Mouse (Mus musculus) liver, adult 2 months (tissue): ENCODE results near the gene Krt222. TPM values are rescaled to one million over a fixed set of nuclear protein-coding genes. Genes with fewer than 3 reads are reported as not detected.

Experiments used
- DNase-seq: peaks from one replicate; pipeline ENCODE4 v3.0.0-alpha.2; 2011; ENCODE audit warnings: low read depth, low spot score; ENCODE audit errors: extremely low read depth
- H3K27ac ChIP-seq: fragments of 200-500 bp; replicated peaks from 2 replicates; pipeline ENCODE4 v1.5.1; 2012; ENCODE audit warnings: low read depth, mild to moderate bottlenecking, control low read depth, inconsistent platforms, low read length; ENCODE audit not compliant: insufficient read depth
- H3K27me3 ChIP-seq: fragments of 200-500 bp; 2 replicates; pipeline ENCODE4 v1.6.1; 2012; ENCODE audit warnings: mild to moderate bottlenecking, moderate library complexity, low read length, inconsistent platforms; ENCODE audit not compliant: control insufficient read depth, insufficient read depth
- H3K36me3 ChIP-seq: fragments of 200-500 bp; 2 replicates; pipeline ENCODE4 v1.6.1; 2012; ENCODE audit warnings: low read length, inconsistent platforms; ENCODE audit not compliant: control insufficient read depth, insufficient read depth
- H3K4me1 ChIP-seq: fragments of 200-500 bp; 2 replicates; pipeline ENCODE4 v1.6.1; 2011; ENCODE audit warnings: low read length; ENCODE audit not compliant: control insufficient read depth, insufficient read depth
- H3K4me3 ChIP-seq: fragments of 200-500 bp; 2 replicates; pipeline ENCODE4 v1.5.1; 2011; ENCODE audit warnings: low read depth, mild to moderate bottlenecking, control low read depth, low read length, moderate library complexity; ENCODE audit not compliant: insufficient read depth
- H3K79me2 ChIP-seq: fragments of 200-500 bp; 2 replicates; pipeline ENCODE4 v1.6.1; 2012; ENCODE audit warnings: inconsistent platforms, mild to moderate bottlenecking, low read length, moderate library complexity; ENCODE audit not compliant: control insufficient read depth, insufficient read depth
- H3K9ac ChIP-seq: fragments of 200-500 bp; 2 replicates; pipeline ENCODE4 v1.6.1; 2012; ENCODE audit warnings: low read depth, mild to moderate bottlenecking, control low read depth, inconsistent platforms, low read length
- CTCF ChIP-seq: fragments of 200-500 bp; IDR thresholded peaks from 2 replicates; pipeline ENCODE4 v1.5.1; 2011; ENCODE audit warnings: low read depth, low read length, control low read depth
- POLR2A ChIP-seq: fragments of 200-500 bp; IDR thresholded peaks from 2 replicates; pipeline ENCODE4 v1.6.1; 2011; ENCODE audit warnings: low read length, control low read depth; ENCODE audit not compliant: insufficient read depth; ENCODE audit errors: extremely low read depth
- WGBS: fragments of 180-500 bp; shearing (Covaris S2); methylation state at CpG from one replicate; pipeline ENCODE4 v1.1.7; 2018; 5-methylcytosine and 5-hydroxymethylcytosine counted together
- polyA plus RNA-seq: library from polyadenylated mRNA; depleted of rRNA; stranded (reverse); fragments of >200 nt; gene quantifications from 2 replicates; pipeline ENCODE4 v1.2.3, GENCODE M21; 2012
- total RNA-seq: library from RNA; depleted of rRNA; stranded (reverse); fragments of >200 nt; gene quantifications from 2 replicates; pipeline ENCODE4 v1.2.3, GENCODE M21; 2014

The Krt222 gene
- total and polyA plus RNA-seq, 2 experiments, result 0.09 TPM; not detected in 1

- Histone ChIP-seq H3K27ac (no peak overlapping the region), H3K4me3 (no peak overlapping the region), H3K27me3 (no peaks in the 10 kb centered on the region), H3K4me1 (0 out of 2 replicates have a peak, but pooled peaks cover 2% of the 10 kb centered on the region), H3K36me3 (no peaks in the 10 kb centered on the region), H3K79me2 (no peaks in the 10 kb centered on the region), H3K9ac (no peak overlapping the region)
- DNase-seq, result no peak
- TF ChIP-seq CTCF, result no peak
- TF ChIP-seq POLR2A, result no peak
- 68% methylated on average over 5 of the region's 5 CpGs for WGBS
These were observed 36.1 kb upstream of the Krt222 start for GRCm38 (mm10) chr11:99279986-99280385.

GRCm38 (mm10) chr11:99276786-99277185, 32.9 kb upstream of the Krt222 start:
- Histone ChIP-seq H3K9ac (no peak overlapping the region), H3K27ac (no peak overlapping the region), H3K4me1 (0 out of 2 replicates have a peak, but pooled peaks cover 2% of the 10 kb centered on the region), H3K4me3 (no peak overlapping the region), H3K79me2 (no peaks in the 10 kb centered on the region), H3K27me3 (no peaks in the 10 kb centered on the region), H3K36me3 (no peaks in the 10 kb centered on the region)
- WGBS, result 49% methylated on average over 7 of the region's 7 CpGs
- TF ChIP-seq POLR2A, result no peak
- TF ChIP-seq CTCF, result no peak
- no peak for DNase-seq

DNA sequence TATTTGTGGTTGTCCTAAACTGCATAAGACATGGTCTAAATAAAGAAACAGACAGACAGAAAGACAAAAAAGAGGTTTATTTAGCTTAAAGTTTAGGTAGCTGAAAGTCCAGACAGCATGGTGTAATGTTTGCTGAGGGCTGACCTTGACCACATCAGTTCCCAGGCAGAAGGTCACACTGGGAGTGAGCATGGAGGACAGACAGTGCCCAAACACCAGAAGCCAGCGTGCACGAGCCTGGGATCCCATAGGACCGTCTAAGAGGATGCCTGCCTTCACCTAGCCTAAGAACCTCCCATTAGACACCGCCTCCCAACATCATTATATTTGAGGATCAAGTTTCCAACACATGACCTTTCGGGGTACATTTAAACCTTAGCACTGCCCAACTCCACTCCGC, 31.7 kb upstream of the Krt222 start:
- no peak overlapping the region for H3K9ac ChIP-seq
- H3K36me3 ChIP-seq, result no peaks in the 10 kb centered on the region
- H3K4me1 ChIP-seq, result 0 out of 2 replicates have a peak, but pooled peaks cover 2% of the 10 kb centered on the region
- whole genome bisulfite sequencing, result 48% methylated on average over 6 of the region's 6 CpGs
- no peak overlapping the region for H3K4me3 ChIP-seq
- no peak overlapping the region for H3K27ac ChIP-seq
- TF ChIP-seq POLR2A (no peak), CTCF (no peak)
- H3K27me3 ChIP-seq, result no peaks in the 10 kb centered on the region
- no peaks in the 10 kb centered on the region for H3K79me2 ChIP-seq
- DNase-seq, result peak; percentile 25

DNA sequence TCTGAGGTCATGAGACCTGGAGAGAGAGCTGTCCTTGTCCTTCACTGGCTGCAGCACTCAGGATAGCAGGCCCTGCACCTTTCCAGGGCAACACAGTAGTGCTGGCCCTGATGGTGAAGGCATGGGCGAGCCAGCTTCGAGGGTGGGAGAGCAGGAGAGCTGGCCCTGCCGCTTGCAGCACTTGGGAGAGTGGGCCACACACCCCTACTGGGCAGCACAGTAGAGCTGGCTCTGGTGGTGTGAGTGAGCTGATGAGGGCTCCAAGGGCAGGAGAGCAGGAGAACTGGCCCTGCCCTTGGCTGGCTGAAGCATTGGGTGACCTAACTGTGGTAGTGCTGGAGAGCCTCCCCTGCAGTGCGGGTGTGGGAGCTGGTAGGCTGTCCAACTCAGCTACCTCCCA, 28.8 kb upstream of the Krt222 start:
- Histone ChIP-seq H3K4me1 (0 out of 2 replicates have a peak, but pooled peaks cover 2% of the 10 kb centered on the region), H3K9ac (no peak overlapping the region), H3K36me3 (no peaks in the 10 kb centered on the region), H3K4me3 (no peak overlapping the region), H3K27me3 (no peaks in the 10 kb centered on the region), H3K27ac (no peak overlapping the region), H3K79me2 (no peaks in the 10 kb centered on the region)
- WGBS, result 97% methylated on average over 4 of the region's 4 CpGs
- DNase-seq, result no peak
- TF ChIP-seq CTCF (no peak), POLR2A (no peak)

- Histone ChIP-seq H3K4me1 (no peaks in the 10 kb centered on the region), H3K79me2 (no peaks in the 10 kb centered on the region), H3K36me3 (no peaks in the 10 kb centered on the region), H3K27me3 (no peaks in the 10 kb centered on the region), H3K27ac (no peak overlapping the region), H3K9ac (no peak overlapping the region), H3K4me3 (no peak overlapping the region)
- TF ChIP-seq CTCF, result no peak
- TF ChIP-seq POLR2A, result no peak
- WGBS, result 80% methylated on average over 7 of the region's 7 CpGs
- no peak for DNase-seq
These were observed 25.3 kb upstream of the Krt222 start for GRCm38 (mm10) chr11:99269192-99269591.

DNA sequence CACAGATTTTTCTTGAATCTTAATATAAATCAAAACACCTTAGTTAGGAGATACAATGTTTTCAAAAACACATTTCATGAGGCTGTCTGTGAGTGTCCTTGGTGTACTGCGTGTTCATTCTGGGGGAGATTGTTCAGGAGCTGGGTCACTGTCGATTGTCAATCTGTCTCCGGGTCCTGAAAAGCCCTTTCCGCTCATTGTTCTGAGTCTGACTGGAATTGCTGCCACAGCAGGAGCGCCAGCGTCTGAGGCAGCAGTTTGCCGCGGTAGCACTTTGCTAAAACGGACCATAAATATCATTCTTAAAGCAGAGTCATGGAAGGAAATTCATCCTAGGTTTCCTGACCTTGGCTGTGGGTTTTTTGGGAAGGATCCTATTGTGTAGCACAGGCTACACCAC, 21.9 kb upstream of the Krt222 start:
- H3K27me3 ChIP-seq, result no peaks in the 10 kb centered on the region
- H3K79me2 ChIP-seq, result no peaks in the 10 kb centered on the region
- no peaks in the 10 kb centered on the region for H3K36me3 ChIP-seq
- no peak for TF ChIP-seq POLR2A
- TF ChIP-seq CTCF, result no peak
- peak; percentile 5 for DNase-seq
- H3K27ac ChIP-seq, result peak overlapping the region; percentile 48
- H3K4me1 ChIP-seq, result no peaks in the 10 kb centered on the region
- WGBS, result 69% methylated on average over 9 of the region's 9 CpGs
- H3K9ac ChIP-seq, result no peak overlapping the region
- no peak overlapping the region for H3K4me3 ChIP-seq
